Mouse (Mus musculus) small intestine, adult 2 months (tissue): ENCODE data around the gene Ctnna3. TPM values are rescaled to one million over a fixed set of nuclear protein-coding genes. Genes with fewer than 3 reads are reported as not detected.

Source experiments
- H3K27ac ChIP-seq: fragments of 200-500 bp; 2 replicates; pipeline ENCODE4 v1.5.1; 2012; ENCODE audit warnings: low read depth, low read length, control low read depth, inconsistent platforms; ENCODE audit not compliant: insufficient read depth
- H3K27me3 ChIP-seq: fragments of 200-500 bp; 2 replicates; pipeline ENCODE4 v1.6.1; 2012; ENCODE audit warnings: mild to moderate bottlenecking, moderate library complexity, low read length, inconsistent platforms; ENCODE audit not compliant: control insufficient read depth, insufficient read depth
- H3K36me3 ChIP-seq: fragments of 200-500 bp; 2 replicates; pipeline ENCODE4 v1.6.1; 2012; ENCODE audit warnings: mild to moderate bottlenecking, low read length, control low read depth, inconsistent platforms; ENCODE audit not compliant: control insufficient read depth, insufficient read depth
- H3K4me1 ChIP-seq: fragments of 200-500 bp; 2 replicates; pipeline ENCODE4 v1.6.1; 2012; ENCODE audit warnings: low read length, inconsistent platforms, mixed read lengths; ENCODE audit not compliant: control insufficient read depth, insufficient read depth, insufficient read length
- H3K4me3 ChIP-seq: fragments of 200-500 bp; 2 replicates; pipeline ENCODE4 v1.5.1; 2012; ENCODE audit warnings: low read depth, mild to moderate bottlenecking, control low read depth, inconsistent platforms, low read length, moderate library complexity
- CTCF ChIP-seq: fragments of 200-500 bp; IDR thresholded peaks from 2 replicates; pipeline ENCODE4 v1.5.1; 2012; ENCODE audit warnings: low read depth, mild to moderate bottlenecking, control low read depth, inconsistent platforms, low read length, moderate library complexity, mixed read lengths; ENCODE audit not compliant: insufficient replicate concordance, insufficient read length; ENCODE audit errors: extremely low read depth
- POLR2A ChIP-seq: fragments of 200-500 bp; IDR thresholded peaks from 2 replicates; pipeline ENCODE4 v1.6.1; 2012; ENCODE audit warnings: low read depth, mild to moderate bottlenecking, control low read depth, inconsistent platforms, low read length, moderate library complexity
- WGBS: fragments of 180-500 bp; shearing (Covaris S2); methylation state at CpG from one replicate; pipeline ENCODE4 v1.1.7; 2018; 5-methylcytosine and 5-hydroxymethylcytosine counted together
- polyA plus RNA-seq: library from polyadenylated mRNA; depleted of rRNA; stranded (reverse); fragments of >200 nt; gene quantifications from 2 replicates; pipeline ENCODE4 v1.2.3, GENCODE M21; 2012

Gene Ctnna3
- polyA plus RNA-seq, 1 experiment: 0.06 TPM

DNA sequence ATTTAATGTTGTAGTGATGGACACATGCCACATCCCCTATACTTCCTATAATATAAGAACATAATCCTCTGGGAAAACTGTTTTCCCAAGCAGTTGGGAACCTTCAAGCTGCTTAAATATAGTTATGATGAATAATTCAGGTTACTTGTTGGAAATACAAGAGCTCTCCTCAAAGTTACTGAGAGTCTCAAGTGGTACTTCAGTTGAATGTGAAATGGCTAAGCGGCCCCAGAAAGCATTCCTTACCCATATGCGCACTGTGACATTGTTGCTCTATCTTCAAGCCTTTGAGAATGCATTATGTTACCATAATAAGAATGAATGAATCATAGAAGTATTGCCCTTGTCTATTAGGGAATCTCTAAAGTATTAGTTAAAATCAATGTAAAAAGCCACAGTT is 542.4 kb downstream of the Ctnna3 start:
- 85% methylated on average over 2 of the region's 2 CpGs for WGBS
- Histone ChIP-seq H3K36me3 (no peaks in the 10 kb centered on the region), H3K27ac (no peak overlapping the region), H3K27me3 (no peaks in the 10 kb centered on the region; the same call in 1 of the 2 replicates), H3K4me1 (no peaks in the 10 kb centered on the region), H3K4me3 (no peak overlapping the region)
- TF ChIP-seq POLR2A (no peak), CTCF (no peak)

DNA sequence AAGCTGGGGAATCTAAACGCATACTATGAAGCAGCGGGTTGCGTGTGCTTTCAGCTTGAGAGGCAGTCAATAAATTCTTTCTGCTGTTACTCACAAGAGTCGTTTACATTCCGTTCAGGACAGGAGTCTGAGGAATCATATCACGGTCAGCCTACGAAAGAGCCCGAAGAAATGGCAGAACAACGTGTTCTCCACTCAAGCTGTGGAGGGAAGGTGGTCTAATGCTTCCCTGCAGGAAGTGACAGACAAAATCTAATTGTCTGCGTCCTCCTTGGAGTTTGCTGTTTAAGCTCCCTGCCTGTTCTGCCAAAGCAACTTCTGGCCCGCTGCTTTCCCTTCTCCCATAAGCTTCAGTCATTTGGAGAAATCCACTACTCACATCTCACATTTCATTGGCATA is 548.2 kb downstream of the Ctnna3 start:
- no peaks in the 10 kb centered on the region for H3K36me3 ChIP-seq
- TF ChIP-seq CTCF (no peak), POLR2A (no peak)
- 14% methylated on average over 11 of the region's 11 CpGs for WGBS

DNA sequence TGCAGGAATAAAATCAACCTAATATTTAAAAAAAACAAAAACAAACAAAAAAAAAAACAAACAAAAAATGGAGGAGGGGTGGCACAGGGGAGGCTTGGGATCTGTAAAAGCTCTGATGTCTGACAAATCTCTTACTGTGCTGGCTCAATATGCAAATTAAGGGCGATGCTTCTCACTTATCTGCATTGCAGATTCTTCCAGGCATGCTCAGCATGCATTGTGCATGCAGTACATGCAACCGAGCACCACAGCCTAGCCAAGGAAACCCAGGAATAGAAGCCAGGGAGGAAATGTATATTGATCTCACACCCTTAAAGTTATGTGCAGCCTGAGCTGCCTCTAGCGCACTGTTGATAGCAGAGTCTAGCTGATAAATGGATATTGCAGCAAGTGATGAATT is 548.6 kb downstream of the Ctnna3 start:
- Histone ChIP-seq H3K4me3 (no peak overlapping the region), H3K36me3 (no peaks in the 10 kb centered on the region), H3K27ac (no peak overlapping the region), H3K27me3 (no peaks in the 10 kb centered on the region), H3K4me1 (no peaks in the 10 kb centered on the region)
- TF ChIP-seq POLR2A: no peak
- TF ChIP-seq CTCF: no peak
- WGBS: 39% methylated on average over 3 of the region's 3 CpGs

More for the DNA sequence above, 548.2 kb downstream of the Ctnna3 start:
- H3K4me3 ChIP-seq: no peak overlapping the region
- no peak overlapping the region for H3K27ac ChIP-seq
- H3K27me3 ChIP-seq: no peaks in the 10 kb centered on the region
- H3K4me1 ChIP-seq: no peaks in the 10 kb centered on the region

DNA sequence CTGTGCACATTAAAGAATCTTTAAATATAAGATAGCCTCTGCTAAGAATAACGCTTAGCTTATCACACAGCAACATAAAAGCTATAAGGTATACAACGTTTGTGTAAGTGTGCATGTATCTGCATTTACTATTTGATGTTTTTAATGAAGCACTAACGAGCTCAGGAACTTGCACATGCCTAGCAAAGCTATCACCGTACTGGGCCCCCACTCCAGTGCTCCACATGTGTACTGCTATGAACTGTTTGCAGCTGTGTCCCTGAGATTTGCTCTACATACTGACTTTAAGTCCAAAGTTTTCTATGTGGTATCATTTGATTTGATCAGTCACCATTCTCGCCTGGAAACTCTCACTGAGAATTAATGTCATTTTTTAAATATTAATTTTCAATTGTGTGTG is 549.1 kb downstream of the Ctnna3 start:
- H3K36me3 ChIP-seq: no peaks in the 10 kb centered on the region
- no peaks in the 10 kb centered on the region for H3K4me1 ChIP-seq
- TF ChIP-seq CTCF (no peak), POLR2A (no peak)
- H3K27me3 ChIP-seq: no peaks in the 10 kb centered on the region
- H3K27ac ChIP-seq: no peak overlapping the region
- H3K4me3 ChIP-seq: no peak overlapping the region
- WGBS: 50% methylated on average over 5 of the region's 5 CpGs

DNA sequence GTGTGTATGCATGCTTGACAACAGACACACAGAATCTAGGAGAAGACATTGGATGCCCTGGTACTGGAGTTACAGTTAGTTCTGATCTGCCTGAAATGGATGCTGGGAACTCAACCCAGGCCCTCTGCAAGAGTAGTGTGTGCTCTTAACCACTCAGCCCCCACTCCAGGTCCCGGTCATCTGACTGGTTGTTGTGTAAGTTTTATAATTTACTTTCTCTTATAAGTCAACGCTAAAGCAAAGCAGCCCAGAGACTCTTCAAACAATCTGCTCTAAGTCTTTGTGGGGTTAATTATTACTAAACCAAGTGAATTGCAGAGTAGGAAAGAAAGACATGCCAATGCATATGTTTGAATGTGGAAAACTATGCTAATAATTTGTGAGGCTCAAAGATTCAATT is 549.5 kb downstream of the Ctnna3 start:
- no peaks in the 10 kb centered on the region for H3K27me3 ChIP-seq
- TF ChIP-seq POLR2A (no peak), CTCF (no peak)
- H3K27ac ChIP-seq: no peak overlapping the region
- H3K36me3 ChIP-seq: no peaks in the 10 kb centered on the region
- WGBS: 27% methylated on average over 2 of the region's 2 CpGs
- H3K4me1 ChIP-seq: no peaks in the 10 kb centered on the region
- no peak overlapping the region for H3K4me3 ChIP-seq

DNA sequence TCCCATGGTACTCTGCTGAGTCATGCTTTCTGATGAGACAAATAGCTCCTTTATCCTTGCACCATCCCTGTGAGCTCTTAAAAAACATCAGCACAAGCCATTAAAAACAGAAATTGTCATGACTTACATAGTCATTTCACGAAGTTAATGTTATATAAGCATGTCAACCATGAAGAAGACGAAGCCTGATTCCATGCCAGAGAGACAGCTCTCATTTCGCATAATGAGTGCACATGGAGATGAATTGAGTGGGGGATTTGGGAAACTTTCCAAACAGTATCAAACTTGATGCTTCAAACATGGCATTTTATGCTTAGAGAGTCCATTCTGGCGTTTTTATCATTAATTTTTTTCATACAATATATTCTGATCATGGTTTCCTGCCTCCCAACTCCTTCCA is 555.7 kb downstream of the Ctnna3 start:
- H3K4me3 ChIP-seq: no peak overlapping the region
- no peaks in the 10 kb centered on the region for H3K36me3 ChIP-seq
- H3K27me3 ChIP-seq: no peaks in the 10 kb centered on the region
- H3K4me1 ChIP-seq: no peaks in the 10 kb centered on the region
- TF ChIP-seq POLR2A: no peak
- TF ChIP-seq CTCF: no peak
- H3K27ac ChIP-seq: no peak overlapping the region
- WGBS: 65% methylated on average over 4 of the region's 4 CpGs

DNA sequence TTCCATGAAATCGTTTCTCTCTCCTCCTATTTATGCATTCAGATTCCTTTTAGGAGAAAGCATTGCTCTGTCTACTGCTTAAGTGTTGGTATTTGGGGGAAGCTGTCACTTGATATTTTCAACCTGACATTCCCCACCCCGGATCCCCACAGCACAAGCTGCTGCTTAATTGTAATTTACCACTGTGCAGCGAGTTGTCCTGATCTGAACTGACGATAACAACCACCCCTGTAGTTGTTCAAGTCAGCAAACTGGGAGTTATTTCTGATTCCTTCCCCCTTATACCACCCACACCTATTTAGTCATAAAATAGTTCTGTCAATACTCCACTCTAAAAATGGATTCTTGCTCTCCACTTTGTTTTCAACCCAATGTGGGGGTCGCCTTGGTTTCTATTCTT is 564.4 kb downstream of the Ctnna3 start:
- Histone ChIP-seq H3K4me3 (no peak overlapping the region), H3K27me3 (no peaks in the 10 kb centered on the region), H3K27ac (no peak overlapping the region), H3K4me1 (no peaks in the 10 kb centered on the region), H3K36me3 (no peaks in the 10 kb centered on the region)
- 74% methylated on average over 5 of the region's 5 CpGs for WGBS
- TF ChIP-seq POLR2A: no peak
- TF ChIP-seq CTCF: no peak

DNA sequence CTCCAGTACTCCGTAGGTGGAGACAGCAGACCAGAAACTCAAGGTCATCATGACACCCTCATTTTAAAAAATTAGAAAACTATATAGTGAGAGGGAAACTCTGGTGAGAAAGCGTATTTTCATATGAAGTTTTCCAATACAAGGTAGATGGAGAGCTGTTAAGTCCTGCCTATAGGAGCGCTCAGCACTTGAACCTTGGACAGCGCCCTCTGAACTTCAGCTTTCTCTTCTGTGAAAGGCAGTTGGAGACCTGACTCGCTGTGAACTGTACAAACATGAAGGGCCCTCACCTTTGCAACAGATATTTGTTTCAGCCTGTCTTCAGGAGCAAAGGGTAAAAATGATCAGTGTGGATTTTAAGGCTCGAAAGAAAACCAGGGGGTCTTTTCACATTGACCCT is 571.6 kb downstream of the Ctnna3 start:
- Histone ChIP-seq H3K4me3 (no peak overlapping the region), H3K27ac (no peak overlapping the region), H3K4me1 (no peaks in the 10 kb centered on the region), H3K36me3 (no peaks in the 10 kb centered on the region), H3K27me3 (no peaks in the 10 kb centered on the region)
- 66% methylated on average over 6 of the region's 6 CpGs for whole genome bisulfite sequencing
- TF ChIP-seq CTCF (no peak), POLR2A (no peak)
